ENCODE assay signal across 20 mouse cellular contexts in the genomic region with DNA sequence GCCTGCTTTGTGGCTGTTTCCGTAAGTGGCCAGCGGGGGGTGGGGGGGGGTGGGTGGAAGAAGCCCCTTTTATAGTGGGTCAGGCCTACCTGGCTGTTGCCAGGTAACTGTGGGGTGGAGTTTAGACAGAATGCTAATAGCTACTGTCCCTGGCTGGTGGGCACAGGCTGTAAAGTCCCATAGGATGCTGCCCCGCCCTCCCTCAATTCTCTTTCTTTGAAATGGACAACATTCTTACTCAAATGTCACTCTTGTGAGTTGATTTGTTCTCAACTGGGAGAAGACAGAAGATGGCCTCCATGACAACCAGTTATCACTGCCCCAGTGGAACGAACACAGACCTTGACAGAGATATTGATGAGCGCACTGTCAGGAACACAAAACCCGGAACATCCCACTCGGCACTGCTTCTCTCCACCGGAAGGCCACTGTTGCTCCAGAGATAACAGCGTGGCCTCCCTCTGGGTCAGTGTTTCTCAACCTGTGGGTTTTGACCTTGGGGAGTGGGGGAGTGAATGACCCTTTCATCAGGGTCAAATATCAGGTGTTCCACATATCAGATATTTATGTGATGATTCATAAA. TPM values are rescaled to one million over a fixed set of nuclear protein-coding genes. Genes with fewer than 3 reads are reported as not detected.
"Had no signal": no experiment of that assay in that cellular context is flagged by ENCODE, and none has a peak within 500 bp of the region (broad histone marks: within the 10 kb centered on the region; RNA-seq: fewer than 3 reads in every experiment).

No protein-coding gene starts in this region.

- DNase-seq: kidney, adult 18-20 months; kidney, adult 9 months; kidney, postnatal 14 days; kidney, postnatal 4 days; lung, adult 18-20 months; lung, postnatal 10 days; lung, postnatal 36 days; right cerebral cortex, adult 18-20 months; right cerebral cortex, postnatal 25 days; spleen, adult 18-20 months; thymus, postnatal 25 days had no signal

- H3K9ac ChIP-seq: liver, embryonic 14.5 days; lung, embryonic 15.5 days; midbrain, embryonic 12.5 days; midbrain, embryonic 15.5 days; neural tube, embryonic 12.5 days; neural tube, embryonic 15.5 days; stomach, embryonic 15.5 days had no signal

- H3K4me3 ChIP-seq: lung, embryonic 15.5 days; midbrain, embryonic 12.5 days; midbrain, embryonic 15.5 days; neural tube, embryonic 12.5 days; neural tube, embryonic 15.5 days; stomach, embryonic 15.5 days had no signal

- H3K36me3 ChIP-seq: lung, embryonic 15.5 days; midbrain, embryonic 12.5 days; midbrain, embryonic 15.5 days; neural tube, embryonic 12.5 days; neural tube, embryonic 15.5 days; stomach, embryonic 15.5 days had no signal

- H3K27ac ChIP-seq: liver, embryonic 14.5 days; lung, embryonic 15.5 days; midbrain, embryonic 12.5 days; midbrain, embryonic 15.5 days; neural tube, embryonic 12.5 days; neural tube, embryonic 15.5 days; stomach, embryonic 15.5 days had no signal

- H3K27me3 ChIP-seq: lung, embryonic 15.5 days; midbrain, embryonic 12.5 days; midbrain, embryonic 15.5 days; neural tube, embryonic 12.5 days; neural tube, embryonic 15.5 days; stomach, embryonic 15.5 days had no signal

- ATAC-seq: midbrain, embryonic 15.5 days had no signal

- H3K4me2 ChIP-seq: liver, embryonic 11.5 days; lung, embryonic 15.5 days; midbrain, embryonic 12.5 days; midbrain, embryonic 15.5 days; neural tube, embryonic 12.5 days; neural tube, embryonic 15.5 days; stomach, embryonic 15.5 days had no signal

- H3K4me1 ChIP-seq: lung, embryonic 15.5 days; midbrain, embryonic 12.5 days; midbrain, embryonic 15.5 days; neural tube, embryonic 12.5 days; neural tube, embryonic 15.5 days; stomach, embryonic 15.5 days had no signal

- H3K9me3 ChIP-seq: lung, embryonic 15.5 days; midbrain, embryonic 12.5 days; midbrain, embryonic 15.5 days; neural tube, embryonic 12.5 days; neural tube, embryonic 15.5 days; stomach, embryonic 15.5 days had no signal

RNA-seq across cellular contexts. Expression of gene Chga, which starts 49.5 kb away (rescaled TPM):
- total RNA-seq: megakaryocyte-erythroid progenitor cell, adult 5-6 weeks had no signal
